Comparison of ENCODE assay signal across 18 mouse cellular contexts in the genomic region with DNA sequence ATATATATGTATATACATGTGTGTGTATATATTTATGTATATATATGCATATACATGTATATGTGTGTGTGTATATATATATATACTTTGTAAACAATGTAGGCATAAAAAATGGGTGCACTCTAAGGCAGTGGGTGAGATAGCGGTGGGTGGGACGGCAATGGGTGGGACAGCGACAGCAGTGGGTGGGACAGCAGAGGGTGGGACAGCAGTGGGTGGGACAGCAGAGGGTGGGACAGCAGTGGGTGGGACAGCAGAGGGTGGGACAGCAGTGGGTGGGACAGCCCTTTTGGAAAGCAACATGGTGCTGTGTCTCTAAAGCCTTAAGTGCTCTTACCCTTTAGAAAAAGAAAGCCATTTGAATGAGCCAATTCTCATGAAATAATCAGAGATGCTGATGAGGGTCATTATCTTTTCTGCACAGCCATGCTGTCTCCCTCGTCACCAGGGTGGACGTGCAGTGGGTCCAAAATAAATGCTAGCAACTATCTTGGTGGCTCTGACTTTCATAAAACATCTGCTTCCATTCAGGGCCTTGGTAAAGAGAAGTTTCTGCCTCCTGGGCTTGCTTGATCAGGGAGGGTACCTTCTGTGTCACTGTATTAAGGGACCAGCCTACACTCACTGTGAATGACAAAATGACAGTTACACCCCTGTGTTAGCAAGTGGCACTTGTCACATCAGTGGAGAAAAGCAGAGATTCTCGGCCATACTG.
DNase-seq lines count a peak whose midpoint lies in the region; ATAC-seq and TF ChIP-seq lines count a peak whose summit lies in the region.
"Had no signal": no experiment of that assay in that cellular context is flagged by ENCODE, and none has a peak within 500 bp of the region (broad histone marks: within the 10 kb centered on the region; RNA-seq: fewer than 3 reads in every experiment).

No protein-coding gene starts in this region.

- DNase-seq in frontal cortex, postnatal 36 days (ENCODE audit: low spot score in 2 of 2): no peak
- DNase-seq in c-Kit-positive CD71-positive TER-119-negative erythroid progenitor cells, embryonic 14.5 days (ENCODE audit: low read depth): peak; percentile 9
- DNase-seq in forebrain, postnatal 0 days: no peak
- DNase-seq in urinary bladder, adult 18-20 months (ENCODE audit: low spot score in 2 of 2): no peak
- no peak for DNase-seq in left cerebral cortex, adult 11 months (ENCODE audit: low spot score)
- no peak for DNase-seq in testis, postnatal 10 days (ENCODE audit: low spot score)
- DNase-seq: cerebellum, adult 9-11 months; gastrocnemius, adult 2 months; kidney, adult 11 months; kidney, postnatal 14 days; lung, adult 2 months; retina, postnatal 1 day had no signal

- 63% methylated on average over 6 of the region's 6 CpGs for WGBS in forebrain, postnatal 0 days
- WGBS in liver, embryonic 16.5 days (ENCODE audit: insufficient replicate concordance): 43% methylated on average over 6 of the region's 6 CpGs

- 0 out of 2 replicates have a peak, but pooled peaks have one; percentile 9 for ATAC-seq in frontal cortex, adult (ENCODE audit: low TSS enrichment)
- ATAC-seq in forebrain, postnatal 0 days: peak; percentile 42; the same call in 1 of the 2 replicates
- ATAC-seq in liver, embryonic 16.5 days (ENCODE audit: low read depth): peak; percentile 83

- no peaks in the 10 kb centered on the region for H3K36me3 ChIP-seq in forebrain, postnatal 0 days (ENCODE audit: insufficient read depth)
- no peaks in the 10 kb centered on the region for H3K36me3 ChIP-seq in liver, embryonic 16.5 days (ENCODE audit: control insufficient read depth, insufficient read depth)
- H3K36me3 ChIP-seq: embryonic facial prominence, embryonic 12.5 days had no signal

- H3K4me1 ChIP-seq in forebrain, postnatal 0 days (ENCODE audit: insufficient read depth): no peaks in the 10 kb centered on the region; the same call in 1 of the 2 replicates
- peaks cover 7% of the 10 kb centered on the region for H3K4me1 ChIP-seq in liver, embryonic 16.5 days (ENCODE audit: control insufficient read depth, low read depth, low read length)

- H3K4me3 ChIP-seq in forebrain, postnatal 0 days (ENCODE audit: low read depth, low read length): no peak overlapping the region
- H3K4me3 ChIP-seq in liver, embryonic 16.5 days (ENCODE audit: low read depth, low read length): no peak overlapping the region
- H3K4me3 ChIP-seq: embryonic facial prominence, embryonic 12.5 days; gastrocnemius, adult 2 months; layer of hippocampus, adult 2 months; left cerebral cortex, adult 2 months had no signal

- no peak overlapping the region for H3K27ac ChIP-seq in forebrain, postnatal 0 days (ENCODE audit: low read depth, low read length)
- H3K27ac ChIP-seq in liver, embryonic 16.5 days (ENCODE audit: low read length): no peak overlapping the region
- H3K27ac ChIP-seq: embryonic facial prominence, embryonic 12.5 days; gastrocnemius, adult 2 months; layer of hippocampus, adult 2 months; left cerebral cortex, adult 2 months; stomach, postnatal 0 days had no signal

- TF ChIP-seq CTCF in forebrain, postnatal 0 days (IDR thresholded peaks at IDR 0.05; ENCODE audit: low read depth): no peak

- no peaks in the 10 kb centered on the region for H3K9me3 ChIP-seq in forebrain, postnatal 0 days (ENCODE audit: low read length)
- no peaks in the 10 kb centered on the region for H3K9me3 ChIP-seq in liver, embryonic 16.5 days (replicated peaks; ENCODE audit: control insufficient read depth, low read length)
- H3K9me3 ChIP-seq: embryonic facial prominence, embryonic 12.5 days had no signal

- no peak overlapping the region for H3K4me2 ChIP-seq in forebrain, postnatal 0 days (ENCODE audit: low read depth)
- H3K4me2 ChIP-seq in liver, embryonic 16.5 days (ENCODE audit: low read depth, low read length): no peak overlapping the region
- H3K4me2 ChIP-seq: embryonic facial prominence, embryonic 12.5 days had no signal

- no peaks in the 10 kb centered on the region for H3K27me3 ChIP-seq in forebrain, postnatal 0 days (ENCODE audit: insufficient read depth, low read length)
- H3K27me3 ChIP-seq in liver, embryonic 16.5 days (ENCODE audit: control insufficient read depth, insufficient read depth, low read depth, low read length): no peaks in the 10 kb centered on the region
- H3K27me3 ChIP-seq: embryonic facial prominence, embryonic 12.5 days had no signal

- H3K9ac ChIP-seq in forebrain, postnatal 0 days: no peak overlapping the region
- no peak overlapping the region for H3K9ac ChIP-seq in liver, embryonic 16.5 days (ENCODE audit: low read depth, low read length)
- H3K9ac ChIP-seq: embryonic facial prominence, embryonic 12.5 days had no signal

Comparison
In these comparisons a context has a peak if more than half of its experiments do, and no peak if none do; other contexts are left out.
1. ATAC-seq: peak in every context shown above with its lines; median percentile 83 in liver, embryonic 16.5 days; 42 in forebrain, postnatal 0 days; 9 in frontal cortex, adult.